Mouse (Mus musculus): ENCODE data around the gene Aoc1.
"Not testable (repeated sequence)": the region's sequence is repeated elsewhere in the genome, so short reads cannot be mapped to it uniquely, and the experiment has no call there.

Aoc1 gene

DNA sequence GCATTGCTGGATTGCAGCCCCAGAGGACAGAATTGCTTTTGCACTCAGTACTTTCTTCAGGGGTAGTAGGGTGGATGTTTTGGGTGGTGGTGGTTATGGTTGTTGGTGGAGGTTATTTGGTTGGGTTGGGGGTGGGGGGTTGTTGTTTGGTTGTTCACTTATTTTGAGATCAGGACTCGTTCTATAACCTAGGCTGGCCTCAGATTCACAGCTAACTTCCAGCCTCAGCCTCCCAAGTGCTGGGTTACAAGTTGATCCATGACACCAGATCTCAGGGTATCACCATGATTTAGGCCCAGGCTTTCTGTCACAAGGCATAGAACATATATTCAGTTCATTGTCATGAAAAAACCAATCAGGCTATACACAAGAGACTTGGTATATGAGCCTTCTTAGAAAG, 11.8 kb upstream of the Aoc1 start:
- DNase-seq (ENCODE audit: low spot score in 2 of 2) = no peak

GRCm38 (mm10) chr6:48861616-48862280, 10.9 kb upstream of the Aoc1 start:
- no peak for DNase-seq (ENCODE audit: low spot score in 2 of 2)

DNA sequence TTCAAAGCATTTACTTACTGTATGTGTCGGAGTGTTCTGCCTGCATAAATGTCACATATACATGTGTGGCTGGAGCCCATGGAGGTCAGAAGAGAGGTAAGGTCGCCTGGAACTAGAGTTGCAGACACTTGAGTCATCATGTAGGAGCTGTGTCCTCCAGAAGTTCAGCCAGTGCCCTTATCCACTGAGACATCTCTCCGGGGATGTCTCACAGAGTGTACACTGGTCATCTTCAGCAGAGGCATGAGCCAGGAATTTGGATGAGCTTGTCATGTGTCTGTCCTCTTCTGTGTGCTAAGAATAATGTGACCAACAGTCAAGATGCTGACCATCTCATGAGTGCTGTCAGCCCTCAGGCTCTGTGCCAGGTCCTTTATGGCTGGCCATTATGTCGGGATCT, 9.9 kb upstream of the Aoc1 start:
- DNase-seq (ENCODE audit: low spot score in 2 of 2) = no peak

DNA sequence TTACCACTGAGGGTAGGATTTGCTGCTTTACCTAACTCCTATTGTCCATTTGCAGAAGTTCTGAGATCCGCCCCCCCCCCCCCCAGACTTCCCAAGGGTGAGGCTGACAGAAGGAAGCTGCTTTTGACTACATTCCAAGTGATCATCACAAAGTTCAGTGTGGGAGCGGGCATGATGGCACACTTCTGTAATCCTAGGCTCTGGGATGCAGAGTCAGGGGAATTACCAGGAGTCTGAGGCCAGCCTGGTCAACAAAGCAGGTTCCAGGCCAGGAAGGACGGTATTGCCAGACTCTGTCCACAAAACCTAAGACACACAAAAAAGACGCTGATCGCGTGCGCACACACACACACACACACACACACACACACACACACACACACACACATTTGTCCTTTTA, 9.2 kb upstream of the Aoc1 start:
- no peak for DNase-seq (ENCODE audit: low spot score in 2 of 2)

DNA sequence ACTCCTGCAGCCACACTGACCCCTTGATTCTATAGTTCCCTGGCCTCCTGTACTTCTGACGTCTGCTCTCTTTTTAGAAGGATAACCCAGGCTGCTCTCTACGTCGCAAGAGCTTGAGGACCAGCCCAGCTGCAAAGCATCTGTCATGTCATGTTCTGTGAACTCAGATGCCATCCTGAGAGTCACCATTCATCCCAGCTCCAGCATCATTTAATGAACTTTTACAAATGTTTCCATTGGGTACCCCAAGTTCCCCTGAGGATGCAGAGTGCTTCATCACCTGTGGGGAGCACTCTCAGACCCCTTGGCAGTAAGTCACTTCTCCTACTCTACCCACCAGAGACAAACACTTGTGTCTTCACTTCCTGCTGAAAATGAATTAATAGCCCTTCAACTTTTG, 8.5 kb upstream of the Aoc1 start:
- DNase-seq (ENCODE audit: low spot score in 2 of 2) = no peak

- no peak for DNase-seq (ENCODE audit: low spot score in 2 of 2)
These were observed 8.0 kb upstream of the Aoc1 start for GRCm38 (mm10) chr6:48864723-48865122.

DNA sequence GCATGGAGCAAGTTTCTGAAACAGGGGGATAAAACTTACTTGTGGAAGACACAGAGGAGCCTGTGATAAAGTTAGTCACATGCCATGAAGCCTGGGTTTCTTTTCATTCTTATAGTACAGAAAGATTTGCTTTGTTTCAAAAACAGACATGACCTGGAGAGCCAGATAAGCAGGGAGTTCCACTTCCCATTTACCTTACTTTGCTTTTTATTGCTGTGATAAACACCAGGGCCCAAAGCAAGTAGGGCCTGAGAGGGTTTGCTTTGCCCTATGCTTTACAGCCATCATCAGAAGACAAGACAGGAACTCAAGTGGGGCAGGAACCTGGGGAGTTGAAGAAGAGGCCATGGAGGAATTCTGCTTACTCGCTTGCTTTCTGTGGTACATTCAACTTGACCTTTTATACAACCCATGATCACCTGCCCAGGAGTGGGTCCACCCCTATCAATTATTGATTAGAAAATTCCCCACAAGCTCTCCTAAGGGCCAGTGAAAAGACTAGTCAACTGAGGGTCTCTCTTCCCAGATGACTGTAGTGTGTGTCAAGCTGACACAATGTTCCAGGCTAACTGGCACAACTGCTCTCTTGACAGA, 7.4 kb upstream of the Aoc1 start:
- no peak for DNase-seq (ENCODE audit: low spot score in 2 of 2)

DNA sequence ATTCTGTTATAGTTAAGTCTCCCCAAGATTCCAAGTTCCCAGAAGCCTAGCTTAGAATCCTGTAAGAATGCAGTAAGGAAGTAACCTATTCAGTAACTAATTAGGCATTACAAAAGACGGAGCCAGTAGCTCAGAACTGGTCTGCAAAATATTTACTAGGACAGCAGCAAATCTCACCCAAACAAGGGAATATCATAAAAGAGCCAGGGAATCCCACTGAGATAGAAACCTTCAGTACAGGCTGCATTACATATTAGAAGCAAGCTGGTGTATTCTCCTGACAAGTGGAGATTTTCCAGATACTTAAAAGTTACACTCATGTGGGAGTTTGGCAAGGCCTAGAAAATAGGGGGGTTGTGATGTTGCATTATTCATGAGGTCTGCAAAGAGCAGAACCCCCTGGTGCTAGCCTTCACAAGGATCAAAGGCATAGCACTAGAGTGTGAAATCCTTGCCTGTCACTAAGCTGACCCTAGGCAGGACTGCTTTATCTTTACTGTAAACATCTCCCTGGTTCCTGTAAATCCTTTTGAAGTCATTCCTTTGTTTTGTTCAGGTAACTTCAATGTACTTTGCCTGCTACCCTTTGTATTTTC, 6.2 kb upstream of the Aoc1 start:
- DNase-seq (ENCODE audit: low spot score in 2 of 2) = not testable (repeated sequence)

- DNase-seq (ENCODE audit: low spot score in 2 of 2) = no peak
These were observed 5.5 kb upstream of the Aoc1 start for GRCm38 (mm10) chr6:48867158-48867557.

DNA sequence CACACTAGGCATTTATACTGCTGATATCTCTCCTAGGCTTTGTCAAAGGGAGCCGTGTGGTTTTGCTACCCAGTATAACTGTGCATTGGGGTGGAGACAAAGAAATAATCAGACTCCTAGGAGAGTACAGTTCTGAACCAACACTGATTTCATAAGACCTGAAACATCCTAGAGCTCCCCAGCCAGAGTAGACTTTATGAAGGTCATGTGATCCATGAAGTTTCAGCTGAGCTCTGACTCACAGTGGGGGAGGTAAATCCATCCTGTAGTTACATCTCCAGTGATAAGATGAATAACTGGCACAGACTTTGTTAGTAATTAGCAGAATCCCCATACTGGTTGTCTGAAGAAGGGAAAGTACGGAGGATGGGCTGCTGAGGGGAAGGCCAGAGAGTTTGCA, 2.9 kb upstream of the Aoc1 start:
- DNase-seq (ENCODE audit: low spot score in 2 of 2) = no peak

DNA sequence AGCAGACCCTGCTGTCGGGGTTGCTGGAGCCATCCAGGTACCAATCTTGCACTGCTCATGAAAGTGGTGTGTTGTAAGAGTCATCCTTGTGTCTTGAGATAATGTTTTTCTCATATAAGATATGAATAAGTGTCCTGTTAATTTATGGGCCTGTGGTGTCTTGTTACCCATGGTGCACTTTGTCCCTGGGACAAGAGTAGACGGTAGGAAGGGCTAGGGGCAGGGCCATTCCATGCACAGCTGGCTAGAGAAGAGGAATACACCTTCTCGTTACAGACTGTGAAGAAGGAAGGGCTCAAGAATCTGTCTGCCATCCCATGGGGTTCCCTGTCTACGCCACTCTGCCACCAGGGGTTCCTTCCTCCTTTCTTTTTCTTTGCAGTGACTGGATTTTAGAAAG, 1.9 kb downstream of the Aoc1 start:
- no peak for DNase-seq (ENCODE audit: low spot score in 2 of 2)

- no peak for DNase-seq (ENCODE audit: low spot score in 2 of 2)
These were observed 2.8 kb downstream of the Aoc1 start for GRCm38 (mm10) chr6:48875515-48875914.

GRCm38 (mm10) chr6:48876510-48877135, 3.9 kb downstream of the Aoc1 start:
- DNase-seq (ENCODE audit: low spot score in 2 of 2) = no peak

GRCm38 (mm10) chr6:48894203-48894602, 21.5 kb downstream of the Aoc1 start:
- no peak for DNase-seq (ENCODE audit: low spot score in 2 of 2)

DNA sequence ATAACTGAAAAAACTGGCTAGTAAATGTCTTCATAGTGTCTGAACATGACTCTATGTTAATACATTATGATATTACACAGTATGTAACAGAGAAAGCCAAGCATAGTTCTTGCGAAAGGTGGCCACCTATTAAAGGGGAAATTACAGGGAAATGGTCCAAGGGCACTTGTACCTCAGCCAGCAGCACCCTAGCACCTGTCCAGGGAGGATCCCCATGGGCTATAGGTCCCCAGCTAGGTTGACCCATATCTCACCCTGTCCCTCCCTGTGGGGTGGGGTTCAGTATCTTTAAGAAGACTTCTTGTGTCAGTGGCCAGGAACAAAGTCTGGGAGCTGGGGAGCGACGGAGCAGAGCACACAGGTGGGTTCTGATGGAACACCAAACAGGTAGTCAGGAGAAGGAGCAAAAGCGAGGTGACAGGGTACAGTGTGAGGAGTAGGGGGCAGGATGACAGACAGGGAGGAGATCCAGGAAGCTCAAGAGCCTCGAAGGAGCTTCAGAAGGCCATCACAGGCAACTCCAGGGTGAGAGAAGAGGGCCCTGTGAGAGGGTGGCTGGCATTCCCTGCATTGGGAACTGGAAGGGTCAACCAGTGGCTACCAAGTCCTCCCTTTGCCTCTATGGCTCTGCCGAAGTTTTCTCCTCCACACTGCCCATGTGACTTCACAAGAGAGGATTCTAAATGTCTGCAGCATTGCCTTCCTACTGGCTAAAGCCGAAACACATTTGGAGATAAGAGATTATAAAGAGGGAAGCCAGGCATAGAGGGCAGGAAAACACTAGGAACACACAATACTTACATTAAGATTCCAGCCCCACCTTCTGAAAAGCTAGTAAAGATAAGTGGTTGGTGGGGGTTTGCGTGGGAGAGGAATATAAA, 22.5 kb downstream of the Aoc1 start:
- no peak for DNase-seq (ENCODE audit: low spot score in 2 of 2)

DNA sequence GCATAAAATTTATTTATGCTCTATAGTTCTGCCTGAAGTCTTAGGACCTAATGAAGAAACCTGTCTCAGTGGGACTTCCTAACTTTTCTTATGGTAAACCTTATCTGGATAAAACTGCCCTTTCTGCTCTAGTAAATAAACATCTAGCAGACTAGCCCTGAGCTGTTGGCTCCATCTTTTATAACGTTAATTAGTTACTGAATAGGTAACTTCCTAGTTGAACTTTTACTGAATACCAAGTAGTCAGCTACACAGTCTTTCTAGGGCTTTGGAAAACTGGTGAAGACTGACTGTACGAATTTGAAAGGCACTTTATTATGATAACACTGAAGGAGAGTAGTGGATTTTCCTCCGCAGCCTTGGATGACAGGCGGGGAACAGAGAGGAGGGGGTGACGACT, 23.2 kb downstream of the Aoc1 start:
- DNase-seq (ENCODE audit: low spot score in 2 of 2) = no peak

GRCm38 (mm10) chr6:48896956-48897355, 24.3 kb downstream of the Aoc1 start:
- no peak for DNase-seq (ENCODE audit: low spot score in 2 of 2)

DNA sequence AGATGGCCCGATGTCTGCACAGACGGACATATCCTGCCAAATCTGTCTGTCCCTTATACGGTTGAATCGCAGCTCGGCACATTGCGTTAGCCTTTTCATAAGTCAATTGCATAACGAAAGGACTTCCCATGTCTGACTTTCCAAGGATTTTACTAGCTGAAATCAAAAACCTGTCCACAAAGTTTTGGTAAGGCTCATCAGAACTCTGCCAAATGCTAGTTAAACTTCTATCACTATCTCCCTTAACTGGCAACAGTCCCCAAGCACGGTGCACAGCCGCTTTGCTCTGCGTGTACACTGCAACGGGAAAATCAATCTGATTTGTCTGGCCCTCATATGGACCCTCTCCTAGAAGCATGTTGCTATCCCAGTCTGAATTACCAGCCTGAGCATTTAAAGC, 28.6 kb downstream of the Aoc1 start:
- not testable (repeated sequence) for DNase-seq (ENCODE audit: low spot score in 2 of 2)

DNA sequence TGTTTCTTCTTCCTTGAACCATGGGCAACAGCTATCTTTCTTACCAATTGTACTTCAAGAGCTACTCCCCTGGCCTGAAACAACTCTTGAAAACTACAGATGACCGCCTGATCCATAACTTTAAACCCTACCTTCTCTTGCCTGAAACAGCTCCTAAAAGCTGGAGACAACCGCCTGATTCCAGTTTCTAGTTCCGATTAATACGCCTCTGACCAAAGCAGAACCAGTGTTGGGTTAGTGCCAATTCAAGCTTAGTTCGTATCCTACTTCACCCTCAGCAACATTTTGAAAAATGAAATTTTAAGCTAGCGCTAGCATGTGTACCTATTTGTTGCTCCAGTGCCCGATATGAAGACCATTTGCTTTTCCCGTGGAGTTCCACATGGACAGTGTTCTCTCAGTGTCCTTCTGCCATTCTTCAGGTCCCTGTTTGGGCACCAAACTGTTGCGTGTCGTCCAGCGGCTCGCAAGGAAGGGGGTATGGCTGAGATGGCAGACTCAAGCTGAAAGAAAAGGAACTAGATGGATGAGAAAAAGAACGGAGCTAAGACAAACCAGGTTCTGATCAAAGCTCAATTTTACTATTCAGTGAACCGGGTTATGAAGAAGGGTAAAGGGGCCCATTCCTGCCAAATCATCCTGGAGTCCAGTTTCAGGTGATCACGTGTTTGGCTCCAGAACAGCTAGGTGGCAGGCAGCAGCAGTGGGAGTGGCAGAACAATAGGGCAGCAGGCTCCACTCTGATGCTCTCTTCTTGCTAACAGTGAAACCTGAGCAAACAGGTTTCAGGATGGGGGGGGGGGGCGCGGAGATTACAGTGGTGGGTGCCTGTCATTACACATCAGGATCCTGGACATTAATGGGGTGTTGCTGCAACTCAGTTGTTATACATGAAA, 30.1 kb downstream of the Aoc1 start:
- no peak for DNase-seq (ENCODE audit: low spot score in 2 of 2)

GRCm38 (mm10) chr6:48903437-48903836, 30.7 kb downstream of the Aoc1 start:
- no peak for DNase-seq (ENCODE audit: low spot score in 2 of 2)

GRCm38 (mm10) chr6:48905606-48906005, 32.9 kb downstream of the Aoc1 start:
- no peak for DNase-seq (ENCODE audit: low spot score in 2 of 2)
